Mouse (Mus musculus) embryonic facial prominence, embryonic 11.5 days (tissue): ENCODE results near the gene Entpd8. TPM values are rescaled to one million over a fixed set of nuclear protein-coding genes. Genes with fewer than 3 reads are reported as not detected.

ENCODE experiments used
- ATAC-seq: fragments of 200-750 bp; cut with Nextera tagmentation; replicated peaks from 2 replicates; pipeline ENCODE4 v1.8.0; 2017; ENCODE audit warnings: low read depth; ENCODE audit not compliant: insufficient number of reproducible peaks, low FRiP score, low TSS enrichment
- DNase-seq: peaks from one replicate; pipeline ENCODE4 v3.0.0-alpha.2; 2015; ENCODE audit warnings: low spot score
- H3K27ac ChIP-seq: fragments of 300-500 bp; sonication (generic); replicated peaks from 2 replicates; pipeline ENCODE4 v1.5.1; 2014; ENCODE audit warnings: mild to moderate bottlenecking, low read depth, low read length, control low read depth
- H3K27me3 ChIP-seq: fragments of 300-500 bp; sonication (generic); 2 replicates; pipeline ENCODE4 v1.6.1; 2014; ENCODE audit warnings: mild to moderate bottlenecking, low read length, moderate library complexity, mixed read lengths; ENCODE audit not compliant: control insufficient read depth, insufficient read depth
- H3K36me3 ChIP-seq: fragments of 300-500 bp; sonication (generic); replicated peaks from 2 replicates; pipeline ENCODE4 v1.6.1; 2014; ENCODE audit warnings: low read depth, mild to moderate bottlenecking, low read length, moderate library complexity, mixed read lengths; ENCODE audit not compliant: control insufficient read depth, insufficient read depth
- H3K4me1 ChIP-seq: fragments of 300-500 bp; sonication (generic); 2 replicates; pipeline ENCODE4 v1.6.1; 2014; ENCODE audit warnings: low read length, mixed read lengths; ENCODE audit not compliant: control insufficient read depth, insufficient read depth
- H3K4me2 ChIP-seq: fragments of 300-500 bp; sonication (generic); 2 replicates; pipeline ENCODE4 v1.6.1; 2014; ENCODE audit warnings: low read depth, mild to moderate bottlenecking, control low read depth, low read length, moderate library complexity
- H3K4me3 ChIP-seq: fragments of 300-500 bp; sonication (generic); 2 replicates; pipeline ENCODE4 v1.5.1; 2014; ENCODE audit warnings: low read depth, low read length, control low read depth
- H3K9ac ChIP-seq: fragments of 300-500 bp; sonication (generic); replicated peaks from 2 replicates; pipeline ENCODE4 v1.6.1; 2014; ENCODE audit warnings: mild to moderate bottlenecking, control low read depth, low read length
- H3K9me3 ChIP-seq: fragments of 300-500 bp; sonication (generic); replicated peaks from 2 replicates; pipeline ENCODE4 v1.6.1; 2016; ENCODE audit warnings: mild to moderate bottlenecking, low read length, inconsistent platforms, mixed read lengths; ENCODE audit not compliant: control insufficient read depth
- WGBS: fragments of 180-500 bp; shearing (Covaris S2); extraction: QIAGEN DNeasy Blood & Tissue Kit; methylation state at CpG from one replicate; pipeline ENCODE4 v1.1.7; 2014; 5-methylcytosine and 5-hydroxymethylcytosine counted together
- polyA plus RNA-seq: library from polyadenylated mRNA; unstranded; fragments of >200 nt; fragmentation: Nextera tagmentation; extraction: Ambion mirVana; gene quantifications from 2 replicates; pipeline ENCODE4 v1.2.1, GENCODE M21; 2014

The Entpd8 gene
- polyA plus RNA-seq, 1 experiment from 2014 or later: not detected

GRCm38 (mm10) chr2:25098005-25098615, 18.0 kb downstream of the Entpd8 start:
- Histone ChIP-seq H3K9me3 (no peaks in the 10 kb centered on the region), H3K4me2 (no peak overlapping the region), H3K9ac (no peak overlapping the region), H3K27ac (no peak overlapping the region), H3K27me3 (no peaks in the 10 kb centered on the region), H3K36me3 (no peaks in the 10 kb centered on the region), H3K4me3 (no peak overlapping the region), H3K4me1 (0 out of 2 replicates have a peak, but pooled peaks cover 2% of the 10 kb centered on the region)
- no peak for DNase-seq
- WGBS: 78% methylated on average over 3 of the region's 3 CpGs
- no peak for ATAC-seq

GRCm38 (mm10) chr2:25098956-25099355, 18.9 kb downstream of the Entpd8 start:
- 51% methylated on average over 5 of the region's 5 CpGs for WGBS
- ATAC-seq: 0 out of 2 replicates have a peak, but pooled peaks have one; percentile 19
- Histone ChIP-seq H3K4me3 (no peak overlapping the region), H3K4me1 (0 out of 2 replicates have a peak, but pooled peaks cover 2% of the 10 kb centered on the region), H3K27ac (no peak overlapping the region), H3K27me3 (no peaks in the 10 kb centered on the region), H3K9ac (no peak overlapping the region), H3K36me3 (no peaks in the 10 kb centered on the region), H3K4me2 (no peak overlapping the region), H3K9me3 (no peaks in the 10 kb centered on the region)
- DNase-seq: peak; percentile 17

- no peak overlapping the region for H3K4me2 ChIP-seq
- no peak overlapping the region for H3K4me3 ChIP-seq
- DNase-seq (no peak), ATAC-seq (no peak)
- WGBS: 77% methylated on average over 3 of the region's 3 CpGs
- H3K9me3 ChIP-seq: no peaks in the 10 kb centered on the region
- H3K4me1 ChIP-seq: 0 out of 2 replicates have a peak, but pooled peaks cover 2% of the 10 kb centered on the region
- H3K9ac ChIP-seq: no peak overlapping the region
- H3K27me3 ChIP-seq: no peaks in the 10 kb centered on the region
- no peaks in the 10 kb centered on the region for H3K36me3 ChIP-seq
- no peak overlapping the region for H3K27ac ChIP-seq
These were observed 19.6 kb downstream of the Entpd8 start for GRCm38 (mm10) chr2:25099703-25100102.

- no peak for ATAC-seq
- no peaks in the 10 kb centered on the region for H3K9me3 ChIP-seq
- H3K36me3 ChIP-seq: no peaks in the 10 kb centered on the region
- H3K4me3 ChIP-seq: no peak overlapping the region
- no peak for DNase-seq
- no peak overlapping the region for H3K27ac ChIP-seq
- H3K9ac ChIP-seq: no peak overlapping the region
- WGBS: 81% methylated on average over 2 of the region's 2 CpGs
- H3K4me2 ChIP-seq: no peak overlapping the region
- no peaks in the 10 kb centered on the region for H3K4me1 ChIP-seq
- no peaks in the 10 kb centered on the region for H3K27me3 ChIP-seq
These were observed 24.0 kb downstream of the Entpd8 start for GRCm38 (mm10) chr2:25104122-25104521.

- Histone ChIP-seq H3K36me3 (no peaks in the 10 kb centered on the region), H3K27me3 (no peaks in the 10 kb centered on the region), H3K9ac (no peak overlapping the region), H3K9me3 (no peaks in the 10 kb centered on the region), H3K4me1 (no peaks in the 10 kb centered on the region), H3K4me2 (no peak overlapping the region), H3K4me3 (no peak overlapping the region), H3K27ac (no peak overlapping the region)
- ATAC-seq: no peak
- 87% methylated on average over 3 of the region's 3 CpGs for WGBS
- no peak for DNase-seq
These were observed 25.9 kb downstream of the Entpd8 start for GRCm38 (mm10) chr2:25106045-25106444.

GRCm38 (mm10) chr2:25109487-25109886, 29.4 kb downstream of the Entpd8 start:
- ATAC-seq (0 out of 2 replicates have a peak, but pooled peaks have one; percentile 37), DNase-seq (no peak)
- no peak overlapping the region for H3K4me2 ChIP-seq
- H3K4me3 ChIP-seq: no peak overlapping the region
- H3K4me1 ChIP-seq: no peaks in the 10 kb centered on the region
- no peaks in the 10 kb centered on the region for H3K9me3 ChIP-seq
- H3K9ac ChIP-seq: no peak overlapping the region
- no peaks in the 10 kb centered on the region for H3K36me3 ChIP-seq
- H3K27me3 ChIP-seq: no peaks in the 10 kb centered on the region
- H3K27ac ChIP-seq: no peak overlapping the region

- Histone ChIP-seq H3K4me3 (no peak overlapping the region), H3K27ac (no peak overlapping the region), H3K4me1 (no peaks in the 10 kb centered on the region), H3K36me3 (no peaks in the 10 kb centered on the region), H3K27me3 (no peaks in the 10 kb centered on the region), H3K9me3 (no peaks in the 10 kb centered on the region), H3K9ac (no peak overlapping the region), H3K4me2 (no peak overlapping the region)
- no peak for DNase-seq
- no peak for ATAC-seq
These were observed 30.5 kb downstream of the Entpd8 start for GRCm38 (mm10) chr2:25110505-25111183.

- Histone ChIP-seq H3K27me3 (no peaks in the 10 kb centered on the region), H3K4me1 (no peaks in the 10 kb centered on the region), H3K4me3 (no peak overlapping the region), H3K4me2 (no peak overlapping the region), H3K9me3 (no peaks in the 10 kb centered on the region), H3K9ac (no peak overlapping the region), H3K36me3 (no peaks in the 10 kb centered on the region), H3K27ac (no peak overlapping the region)
- DNase-seq: no peak
- WGBS: 70% methylated on average over 9 of the region's 9 CpGs
- no peak for ATAC-seq
These were observed 31.2 kb downstream of the Entpd8 start for GRCm38 (mm10) chr2:25111184-25111791.
